Mouse (Mus musculus): ENCODE measurements around the gene U2surp. TPM values are rescaled to one million over a fixed set of nuclear protein-coding genes. Genes with fewer than 3 reads are reported as not detected.
"Not testable (repeated sequence)": the region's sequence is repeated elsewhere in the genome, so short reads cannot be mapped to it uniquely, and the experiment has no call there.

U2surp gene
- polyA plus RNA-seq, 1 experiment from 2014 or later: 135 TPM

DNA sequence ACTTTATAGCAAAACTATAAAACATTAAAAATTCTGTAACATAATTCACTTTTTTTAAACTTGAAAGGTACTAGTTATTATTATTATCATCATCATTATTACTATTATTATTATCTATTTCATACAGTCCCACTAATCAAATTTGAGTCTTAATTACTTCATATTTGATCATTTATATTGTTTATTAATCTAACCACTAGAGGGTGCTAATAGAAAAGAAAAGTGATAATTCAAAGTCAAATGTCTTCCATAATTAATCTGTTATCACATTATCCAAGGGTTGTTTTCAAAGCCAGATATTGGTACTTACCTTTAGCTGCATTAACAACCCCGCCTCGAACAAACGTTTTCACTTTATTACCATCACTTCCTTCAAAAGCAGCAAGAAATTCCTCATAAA lies 18.4 kb downstream of the U2surp start:
- H3K9me3 ChIP-seq (ENCODE audit: control insufficient read depth, low read length): no peaks in the 10 kb centered on the region
- H3K27ac ChIP-seq (ENCODE audit: low read length): no peak overlapping the region
- H3K27me3 ChIP-seq (ENCODE audit: control insufficient read depth, insufficient read depth, low read depth, low read length): no peaks in the 10 kb centered on the region
- H3K36me3 ChIP-seq (ENCODE audit: control insufficient read depth, insufficient read depth, low read length): peaks cover 24% of the 10 kb centered on the region
- H3K4me1 ChIP-seq (replicated peaks; ENCODE audit: control insufficient read depth, insufficient read depth, low read length): no peaks in the 10 kb centered on the region
- no peak overlapping the region for H3K4me2 ChIP-seq (ENCODE audit: low read depth, low read length)
- no peak for ATAC-seq (ENCODE audit: low read depth)
- H3K4me3 ChIP-seq (ENCODE audit: low read length): no peak overlapping the region
- no peak overlapping the region for H3K9ac ChIP-seq (ENCODE audit: low read length)
- WGBS: 89% methylated on average over 3 of the region's 3 CpGs

DNA sequence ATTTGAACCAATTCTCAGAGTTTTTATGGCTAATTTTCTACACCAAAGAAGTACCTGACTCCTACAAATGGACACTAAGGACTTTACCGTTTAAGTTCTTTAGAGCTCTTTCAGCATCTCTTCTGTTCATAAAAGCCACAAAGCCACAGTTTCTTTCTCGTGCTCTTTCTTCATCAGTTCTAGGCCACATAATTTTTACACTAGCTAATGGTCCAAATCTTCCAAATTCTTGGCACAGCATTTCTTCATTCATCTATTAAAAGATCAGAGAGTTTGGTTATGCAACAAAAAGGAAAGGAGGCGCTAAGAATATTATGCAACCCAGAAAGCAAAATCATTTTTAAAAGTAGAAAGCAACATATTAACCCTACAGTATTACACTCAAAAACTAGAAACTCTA lies 21.8 kb downstream of the U2surp start:
- Histone ChIP-seq H3K4me2 (ENCODE audit: low read depth, low read length) (no peak overlapping the region), H3K27ac (ENCODE audit: low read length) (no peak overlapping the region), H3K27me3 (ENCODE audit: control insufficient read depth, insufficient read depth, low read depth, low read length) (no peaks in the 10 kb centered on the region), H3K9me3 (ENCODE audit: control insufficient read depth, low read length) (no peaks in the 10 kb centered on the region), H3K4me1 (replicated peaks; ENCODE audit: control insufficient read depth, insufficient read depth, low read length) (no peaks in the 10 kb centered on the region), H3K36me3 (ENCODE audit: control insufficient read depth, insufficient read depth, low read length) (peaks cover 27% of the 10 kb centered on the region), H3K4me3 (ENCODE audit: low read length) (no peak overlapping the region), H3K9ac (ENCODE audit: low read length) (no peak overlapping the region)
- WGBS: 82% methylated on average over 3 of the region's 3 CpGs
- no peak for ATAC-seq (ENCODE audit: low read depth)

DNA sequence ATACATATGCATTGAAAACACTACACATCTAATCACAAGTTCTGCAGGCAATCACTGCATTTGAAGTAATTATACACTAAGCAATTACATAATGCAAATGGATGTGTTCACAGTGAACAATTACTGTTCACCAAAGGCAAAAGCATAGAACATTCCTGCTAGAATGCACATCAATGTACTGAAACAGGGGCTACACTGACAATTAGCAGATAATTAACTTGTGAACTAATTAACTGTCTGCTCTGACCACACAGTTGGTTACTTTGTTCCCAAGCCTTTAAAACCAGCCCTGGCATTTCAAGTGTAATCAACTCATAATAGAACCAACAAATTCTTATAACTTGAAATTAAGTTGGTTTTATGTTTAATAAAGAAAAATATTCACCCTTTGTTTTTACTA lies 22.9 kb downstream of the U2surp start:
- Histone ChIP-seq H3K27me3 (ENCODE audit: control insufficient read depth, insufficient read depth, low read depth, low read length) (no peaks in the 10 kb centered on the region), H3K27ac (ENCODE audit: low read length) (no peak overlapping the region), H3K4me1 (replicated peaks; ENCODE audit: control insufficient read depth, insufficient read depth, low read length) (no peaks in the 10 kb centered on the region), H3K4me3 (ENCODE audit: low read length) (no peak overlapping the region), H3K9ac (ENCODE audit: low read length) (no peak overlapping the region), H3K4me2 (ENCODE audit: low read depth, low read length) (no peak overlapping the region), H3K9me3 (ENCODE audit: control insufficient read depth, low read length) (no peaks in the 10 kb centered on the region), H3K36me3 (ENCODE audit: control insufficient read depth, insufficient read depth, low read length) (peaks cover 31% of the 10 kb centered on the region)
- no peak for ATAC-seq (ENCODE audit: low read depth)

DNA sequence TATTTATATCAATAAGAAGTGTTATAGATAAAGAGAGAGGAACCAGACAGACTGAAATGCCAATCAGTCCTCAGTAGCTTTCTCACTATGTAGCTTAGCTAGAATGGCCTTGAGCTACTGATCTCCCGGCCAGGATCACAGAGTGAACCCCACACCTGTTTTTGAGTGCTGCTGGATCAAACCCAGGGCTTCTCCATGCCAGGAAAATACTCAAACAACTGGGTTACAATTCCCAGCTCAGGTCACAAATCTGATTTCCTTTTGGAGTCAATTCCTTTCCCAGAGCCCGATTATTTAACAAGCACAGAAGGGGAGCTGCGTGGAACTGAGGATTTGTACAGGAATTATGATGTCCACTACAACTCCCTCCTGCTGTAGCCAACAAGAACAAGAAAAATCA lies 31.8 kb downstream of the U2surp start:
- H3K9ac ChIP-seq (ENCODE audit: low read length): no peak overlapping the region
- H3K36me3 ChIP-seq (ENCODE audit: control insufficient read depth, insufficient read depth, low read length): peaks cover 36% of the 10 kb centered on the region
- H3K4me3 ChIP-seq (ENCODE audit: low read length): no peak overlapping the region
- no peak overlapping the region for H3K27ac ChIP-seq (ENCODE audit: low read length)
- H3K4me2 ChIP-seq (ENCODE audit: low read depth, low read length): no peak overlapping the region
- no peaks in the 10 kb centered on the region for H3K9me3 ChIP-seq (ENCODE audit: control insufficient read depth, low read length)
- no peak for ATAC-seq (ENCODE audit: low read depth)
- WGBS: 83% methylated on average over 3 of the region's 3 CpGs
- H3K27me3 ChIP-seq (ENCODE audit: control insufficient read depth, insufficient read depth, low read depth, low read length): no peaks in the 10 kb centered on the region
- H3K4me1 ChIP-seq (replicated peaks; ENCODE audit: control insufficient read depth, insufficient read depth, low read length): no peaks in the 10 kb centered on the region

DNA sequence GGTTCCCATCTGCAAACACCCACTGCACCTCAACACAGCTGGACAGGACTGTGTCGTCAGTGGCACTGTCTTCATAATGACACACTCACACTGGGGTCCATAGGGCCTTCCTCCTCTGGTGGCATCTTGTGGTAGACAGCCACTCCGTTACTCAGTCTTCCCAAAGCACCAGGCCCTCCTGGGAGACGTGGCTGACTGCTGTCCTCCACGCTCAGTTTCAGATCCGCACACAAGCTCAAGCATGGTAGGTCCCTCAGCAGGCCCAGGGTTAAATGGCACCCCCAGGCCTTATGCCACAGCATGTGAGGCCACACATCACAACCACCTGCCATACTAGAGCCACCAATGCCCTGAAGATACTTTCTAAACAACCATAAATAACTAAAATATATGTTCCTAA lies 33.4 kb downstream of the U2surp start:
- 89% methylated on average over 5 of the region's 5 CpGs for WGBS
- Histone ChIP-seq H3K36me3 (ENCODE audit: control insufficient read depth, insufficient read depth, low read length) (peaks cover 37% of the 10 kb centered on the region), H3K9me3 (ENCODE audit: control insufficient read depth, low read length) (no peaks in the 10 kb centered on the region), H3K9ac (ENCODE audit: low read length) (no peak overlapping the region), H3K27ac (ENCODE audit: low read length) (no peak overlapping the region), H3K4me3 (ENCODE audit: low read length) (no peak overlapping the region), H3K4me1 (replicated peaks; ENCODE audit: control insufficient read depth, insufficient read depth, low read length) (no peaks in the 10 kb centered on the region), H3K4me2 (ENCODE audit: low read depth, low read length) (no peak overlapping the region), H3K27me3 (ENCODE audit: control insufficient read depth, insufficient read depth, low read depth, low read length) (no peaks in the 10 kb centered on the region)
- no peak for ATAC-seq (ENCODE audit: low read depth)

DNA sequence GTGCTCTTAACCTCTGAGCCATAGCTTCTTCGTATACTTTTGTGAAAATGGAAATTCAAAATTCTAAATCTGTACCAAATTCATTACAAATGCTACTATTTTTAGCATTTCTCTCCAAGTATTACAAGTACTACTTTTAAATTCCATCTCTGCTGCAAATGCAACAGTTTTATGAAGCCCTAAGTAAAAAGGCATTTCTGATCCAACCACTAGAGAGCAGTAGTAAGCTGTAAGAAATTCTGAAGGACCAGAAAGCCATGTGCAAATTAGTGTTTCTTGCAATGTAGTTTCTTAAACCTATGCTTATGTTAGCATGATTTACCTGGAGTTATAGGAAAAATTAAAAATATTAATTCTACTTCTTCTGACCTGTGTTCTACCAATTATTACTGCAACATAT lies 38.9 kb downstream of the U2surp start:
- Histone ChIP-seq H3K36me3 (ENCODE audit: control insufficient read depth, insufficient read depth, low read length) (peaks cover 41% of the 10 kb centered on the region), H3K4me1 (replicated peaks; ENCODE audit: control insufficient read depth, insufficient read depth, low read length) (no peaks in the 10 kb centered on the region), H3K4me3 (ENCODE audit: low read length) (no peak overlapping the region), H3K27ac (ENCODE audit: low read length) (no peak overlapping the region), H3K27me3 (ENCODE audit: control insufficient read depth, insufficient read depth, low read depth, low read length) (no peaks in the 10 kb centered on the region), H3K9me3 (ENCODE audit: control insufficient read depth, low read length) (no peaks in the 10 kb centered on the region), H3K4me2 (ENCODE audit: low read depth, low read length) (no peak overlapping the region), H3K9ac (ENCODE audit: low read length) (no peak overlapping the region)
- WGBS: 78% methylated on average over 1 of the region's 1 CpGs
- ATAC-seq (ENCODE audit: low read depth): no peak

DNA sequence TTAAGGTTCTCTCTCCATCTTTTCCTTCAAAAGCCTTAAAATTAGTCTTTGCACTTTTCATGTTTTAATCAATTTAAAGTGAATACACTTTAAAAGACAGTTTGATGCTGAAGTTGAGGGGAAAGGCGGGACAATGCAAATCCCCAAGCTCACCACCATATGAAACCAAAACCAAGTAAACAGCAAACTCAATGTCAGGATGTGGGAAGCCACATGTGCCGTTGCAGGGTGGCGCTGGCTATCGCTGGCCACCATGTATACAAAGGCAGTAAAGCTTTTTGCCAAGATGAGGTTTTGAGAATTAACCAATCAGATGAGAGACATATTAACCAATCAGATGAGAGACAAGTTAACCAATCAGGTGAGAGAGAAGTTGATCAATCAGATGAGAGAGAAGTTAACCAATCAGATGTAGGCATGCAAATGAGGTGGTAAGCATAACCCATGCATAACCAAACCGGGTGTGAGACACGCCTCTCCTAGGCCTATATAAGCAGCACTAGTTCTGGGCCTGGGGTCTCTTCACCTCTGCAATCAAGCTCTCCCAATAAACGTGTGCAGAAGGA lies 42.7 kb downstream of the U2surp start:
- 87% methylated on average over 7 of the region's 7 CpGs for WGBS
- peaks cover 37% of the 10 kb centered on the region for H3K36me3 ChIP-seq (ENCODE audit: control insufficient read depth, insufficient read depth, low read length)
- H3K9ac ChIP-seq (ENCODE audit: low read length); H3K4me1 ChIP-seq (replicated peaks; ENCODE audit: control insufficient read depth, insufficient read depth, low read length); H3K27ac ChIP-seq (ENCODE audit: low read length); ATAC-seq (ENCODE audit: low read depth); H3K27me3 ChIP-seq (ENCODE audit: control insufficient read depth, insufficient read depth, low read depth, low read length); H3K9me3 ChIP-seq (ENCODE audit: control insufficient read depth, low read length); H3K4me3 ChIP-seq (ENCODE audit: low read length); H3K4me2 ChIP-seq (ENCODE audit: low read depth, low read length): not testable (repeated sequence)

DNA sequence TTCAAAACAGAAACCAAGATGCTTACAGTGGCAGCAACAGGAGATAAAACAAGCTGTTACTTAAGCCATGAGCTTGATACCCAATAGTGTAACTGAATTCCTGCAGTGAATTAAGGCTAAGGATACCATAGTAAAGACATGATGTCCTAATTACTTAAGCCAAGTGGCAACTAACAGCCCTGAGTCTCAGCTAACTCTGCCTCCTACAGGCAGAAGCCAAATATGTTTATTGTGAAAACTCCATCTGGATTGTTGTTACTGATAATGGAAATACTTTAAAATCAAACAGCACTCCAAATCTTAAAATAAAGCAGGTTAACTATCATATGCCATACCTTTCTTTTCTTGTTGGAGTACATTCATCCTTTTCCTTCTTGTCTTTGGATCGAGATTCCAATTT lies 47.8 kb downstream of the U2surp start:
- 84% methylated on average over 1 of the region's 1 CpGs for WGBS
- peaks cover 23% of the 10 kb centered on the region for H3K36me3 ChIP-seq (ENCODE audit: control insufficient read depth, insufficient read depth, low read length)
- no peak overlapping the region for H3K4me2 ChIP-seq (ENCODE audit: low read depth, low read length)
- no peaks in the 10 kb centered on the region for H3K9me3 ChIP-seq (ENCODE audit: control insufficient read depth, low read length)
- no peaks in the 10 kb centered on the region for H3K4me1 ChIP-seq (replicated peaks; ENCODE audit: control insufficient read depth, insufficient read depth, low read length)
- no peak for ATAC-seq (ENCODE audit: low read depth)
- H3K4me3 ChIP-seq (ENCODE audit: low read length): no peak overlapping the region
- H3K27ac ChIP-seq (ENCODE audit: low read length): no peak overlapping the region
- no peaks in the 10 kb centered on the region for H3K27me3 ChIP-seq (ENCODE audit: control insufficient read depth, insufficient read depth, low read depth, low read length)
- no peak overlapping the region for H3K9ac ChIP-seq (ENCODE audit: low read length)

DNA sequence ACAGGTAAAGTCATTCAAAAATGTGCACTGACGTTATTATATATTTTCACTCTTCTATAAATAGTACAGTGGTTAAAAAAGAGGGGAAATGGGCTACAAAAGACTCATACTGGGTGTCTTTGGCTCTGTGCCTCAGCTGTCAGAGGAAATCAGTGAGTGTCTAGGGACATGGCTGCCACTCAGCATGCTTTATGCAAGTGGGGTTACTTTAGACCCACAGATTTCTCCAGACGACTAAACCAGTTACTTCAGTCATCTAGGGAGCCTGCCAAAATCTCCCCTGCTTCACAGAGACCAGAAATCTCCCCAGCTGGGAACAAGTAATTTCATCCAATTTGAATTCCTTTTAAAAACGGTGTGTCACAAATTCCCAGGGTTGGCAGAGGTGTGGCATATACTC lies 59.9 kb downstream of the U2surp start:
- H3K27me3 ChIP-seq (ENCODE audit: control insufficient read depth, insufficient read depth, low read depth, low read length): no peaks in the 10 kb centered on the region
- H3K4me1 ChIP-seq (replicated peaks; ENCODE audit: control insufficient read depth, insufficient read depth, low read length): no peaks in the 10 kb centered on the region
- H3K9ac ChIP-seq (ENCODE audit: low read length): no peak overlapping the region
- H3K4me2 ChIP-seq (ENCODE audit: low read depth, low read length): no peak overlapping the region
- H3K36me3 ChIP-seq (ENCODE audit: control insufficient read depth, insufficient read depth, low read length): no peaks in the 10 kb centered on the region; the same call in none of the 2 replicates
- no peak overlapping the region for H3K4me3 ChIP-seq (ENCODE audit: low read length)
- H3K27ac ChIP-seq (ENCODE audit: low read length): no peak overlapping the region
- no peaks in the 10 kb centered on the region for H3K9me3 ChIP-seq (ENCODE audit: control insufficient read depth, low read length)
- ATAC-seq (ENCODE audit: low read depth): no peak
- 39% methylated on average over 3 of the region's 3 CpGs for WGBS

DNA sequence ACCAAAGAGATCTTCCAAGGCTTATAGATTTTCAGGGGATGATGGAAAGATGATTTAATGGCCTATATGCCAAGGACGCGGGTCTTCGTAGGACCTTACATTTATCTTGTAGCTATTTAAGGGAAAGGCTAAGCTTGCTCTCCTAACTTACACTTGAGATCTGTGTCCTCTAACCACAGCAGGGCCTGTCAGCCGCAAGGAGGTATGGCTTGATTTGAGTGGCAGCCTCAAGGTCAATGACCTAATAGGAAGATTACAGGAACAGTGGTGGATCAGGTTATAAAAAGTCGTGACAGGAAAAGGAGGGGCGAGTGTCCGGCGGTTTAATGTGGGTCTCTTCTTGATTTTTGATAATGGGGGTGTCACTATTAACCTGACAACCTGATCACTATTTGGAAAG lies 61.2 kb downstream of the U2surp start:
- WGBS: 92% methylated on average over 8 of the region's 8 CpGs
- Histone ChIP-seq H3K36me3 (ENCODE audit: control insufficient read depth, insufficient read depth, low read length) (no peaks in the 10 kb centered on the region; the same call in 1 of the 2 replicates), H3K27ac (ENCODE audit: low read length) (no peak overlapping the region), H3K4me1 (replicated peaks; ENCODE audit: control insufficient read depth, insufficient read depth, low read length) (no peaks in the 10 kb centered on the region), H3K9ac (ENCODE audit: low read length) (no peak overlapping the region), H3K4me2 (ENCODE audit: low read depth, low read length) (no peak overlapping the region), H3K4me3 (ENCODE audit: low read length) (no peak overlapping the region), H3K9me3 (ENCODE audit: control insufficient read depth, low read length) (no peaks in the 10 kb centered on the region), H3K27me3 (ENCODE audit: control insufficient read depth, insufficient read depth, low read depth, low read length) (no peaks in the 10 kb centered on the region)
- no peak for ATAC-seq (ENCODE audit: low read depth)
